Mouse (Mus musculus) G1E (cell line): ENCODE results near the gene Adap2.
"Not testable (repeated sequence)": the region's sequence is repeated elsewhere in the genome, so short reads cannot be mapped to it uniquely, and the experiment has no call there.

ENCODE experiments used
- CTCF ChIP-seq: IDR thresholded peaks from 2 replicates; pipeline ENCODE4 v1.5.1; 2012; ENCODE audit warnings: low read depth, low read length, inconsistent platforms, mixed read lengths
- GATA1 ChIP-seq: IDR thresholded peaks from 2 replicates; pipeline ENCODE4 v1.6.1; 2012; ENCODE audit warnings: borderline replicate concordance, low read length, inconsistent platforms, mixed read lengths
- POLR2AphosphoS5 ChIP-seq: IDR thresholded peaks from 2 replicates; pipeline ENCODE4 v1.6.1; 2012; ENCODE audit warnings: low read depth, low read length, inconsistent platforms; ENCODE audit not compliant: insufficient replicate concordance
- TAL1 ChIP-seq: conservative IDR thresholded peaks from 2 replicates; pipeline ENCODE4 v1.6.1; 2012; ENCODE audit warnings: low read depth, low read length, inconsistent platforms, mixed read lengths

DNA sequence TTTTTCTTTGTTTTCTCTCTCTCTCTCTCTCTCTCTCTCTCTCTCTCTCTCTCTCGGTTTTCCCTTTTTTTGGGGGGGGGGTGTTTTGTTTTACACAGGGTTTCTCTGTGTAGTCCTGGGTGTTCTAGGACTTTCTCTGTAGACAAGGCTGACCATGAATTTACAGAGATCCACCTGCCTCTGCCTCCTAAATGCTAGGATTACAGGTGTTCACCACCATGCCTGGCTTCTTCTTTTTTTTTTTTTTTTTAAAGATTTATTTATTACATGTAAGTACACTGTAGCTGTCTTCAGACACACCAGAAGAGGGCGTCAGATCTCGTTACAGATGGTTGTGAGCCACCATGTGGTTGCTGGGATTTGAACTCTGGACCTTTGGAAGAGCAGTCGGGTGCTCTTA, 4.9 kb upstream of the Adap2 start:
- not testable (repeated sequence) for TF ChIP-seq CTCF, TAL1, POLR2AphosphoS5, GATA1
